Mouse (Mus musculus): ENCODE measurements at regions not wholly inside any gene's neighbourhood (a gene's known extent, or its start where the extent isn't known, plus 50 kb on each side); places are given as distances from the start of the nearest gene placed in this dataset.
A peak's percentile ranks its signal among the peaks of the same experiment; 100 is the strongest.

DNA sequence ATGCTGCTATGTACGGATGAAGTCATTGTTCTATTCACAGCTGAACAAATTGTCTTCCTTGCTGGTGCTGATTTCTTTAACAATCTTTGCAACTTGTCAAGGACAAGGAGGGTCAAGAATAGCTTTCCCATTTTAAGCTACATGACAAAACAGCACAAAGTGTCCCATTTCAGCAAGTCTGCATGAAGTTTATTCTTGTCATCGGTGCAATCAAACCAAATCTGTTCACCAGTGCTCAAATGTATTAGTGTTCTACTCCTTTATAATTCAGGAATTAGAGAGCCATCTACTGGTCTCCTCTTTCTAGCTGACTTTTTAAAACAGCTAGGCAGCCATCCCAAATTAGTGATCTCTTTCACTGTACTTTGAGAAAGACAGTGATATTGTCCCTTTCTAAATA lies 1040.8 kb downstream of the Galc start:
- DNase-seq, result no peak

GRCm38 (mm10) chr12:97217608-97218007 lies 1041.7 kb downstream of the Galc start:
- DNase-seq, result no peak

DNA sequence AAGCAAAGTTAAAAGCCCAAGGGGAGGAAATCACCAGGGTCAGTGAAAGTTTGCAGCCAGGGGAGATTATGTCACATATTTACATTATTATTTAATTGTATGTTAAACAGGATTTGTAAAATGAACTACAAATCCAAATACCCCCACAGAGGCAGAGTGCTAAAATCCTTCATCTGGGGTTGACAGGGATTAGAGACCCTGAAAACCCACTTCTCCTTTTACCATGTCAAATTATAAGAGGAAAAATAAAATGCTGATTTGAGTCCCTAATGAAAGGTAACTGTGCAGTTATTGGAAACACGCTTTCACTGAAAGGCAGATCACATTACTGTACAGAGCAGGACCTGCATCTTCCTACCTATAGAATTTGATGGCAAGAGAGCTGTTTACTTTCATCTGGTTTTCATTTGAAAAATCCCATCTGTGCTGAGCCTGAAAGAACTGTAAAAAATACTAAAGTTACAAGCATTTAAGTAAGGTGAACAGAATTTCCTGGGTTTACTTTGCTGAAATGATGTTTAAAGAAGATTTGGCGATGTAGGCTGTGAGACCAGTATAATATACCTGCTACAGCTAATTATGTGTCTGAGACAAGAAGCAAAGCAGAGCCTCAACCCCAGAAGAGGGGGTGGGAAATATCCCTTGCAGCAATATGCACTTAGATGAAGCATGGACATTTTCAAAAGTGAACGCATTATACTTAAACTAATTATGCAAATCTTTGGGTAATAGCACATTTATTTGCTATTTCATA lies 1055.4 kb downstream of the Galc start:
- no peak for DNase-seq

DNA sequence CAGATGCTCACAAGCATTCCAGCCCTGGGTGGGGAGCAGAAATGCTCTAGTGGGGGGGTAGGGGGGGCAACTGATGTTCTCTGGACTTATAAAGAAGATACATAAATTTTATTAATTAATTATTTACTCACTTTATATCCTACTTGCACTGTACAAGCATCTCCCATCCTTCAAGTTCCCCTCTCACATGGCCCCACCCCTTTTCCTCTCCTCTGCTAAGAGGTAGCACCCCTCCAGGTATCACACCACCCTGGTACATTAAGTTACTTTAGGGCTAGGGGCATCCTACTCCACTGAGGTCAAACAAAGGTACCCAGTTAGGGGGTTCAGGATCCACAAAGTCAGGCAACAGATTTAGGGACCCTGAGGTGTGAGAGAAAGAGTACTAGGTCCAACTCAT lies 1097.4 kb downstream of the Galc start:
- DNase-seq, result no peak

DNA sequence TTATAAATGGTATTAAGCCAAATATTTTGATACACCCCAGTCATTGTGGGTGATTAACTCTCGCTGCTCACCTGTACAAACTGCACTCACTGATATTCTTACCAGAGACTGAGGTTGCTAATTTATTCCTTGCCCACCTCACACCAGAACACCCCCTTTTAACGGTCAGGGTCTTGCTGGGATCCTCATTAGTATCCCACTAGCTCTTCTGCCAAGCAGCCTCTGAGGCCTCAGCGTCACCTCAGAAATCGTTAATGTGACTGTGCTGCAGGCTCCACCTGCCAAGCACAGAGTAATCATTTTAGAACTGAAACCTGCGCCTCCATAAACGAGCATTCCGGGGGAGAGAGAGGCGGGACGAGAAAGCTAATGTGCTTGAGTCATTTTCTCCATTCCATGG lies 1097.8 kb downstream of the Galc start:
- DNase-seq, result no peak

- no peak for DNase-seq
Observed at GRCm38 (mm10) chr12:97158332-97158731, 1100.9 kb downstream of the Galc start.

GRCm38 (mm10) chr12:97157748-97158147 lies 1101.5 kb downstream of the Galc start:
- DNase-seq, result no peak

- peak; percentile 2 for DNase-seq
Observed at GRCm38 (mm10) chr12:97156499-97157110, 1102.7 kb downstream of the Galc start.

DNA sequence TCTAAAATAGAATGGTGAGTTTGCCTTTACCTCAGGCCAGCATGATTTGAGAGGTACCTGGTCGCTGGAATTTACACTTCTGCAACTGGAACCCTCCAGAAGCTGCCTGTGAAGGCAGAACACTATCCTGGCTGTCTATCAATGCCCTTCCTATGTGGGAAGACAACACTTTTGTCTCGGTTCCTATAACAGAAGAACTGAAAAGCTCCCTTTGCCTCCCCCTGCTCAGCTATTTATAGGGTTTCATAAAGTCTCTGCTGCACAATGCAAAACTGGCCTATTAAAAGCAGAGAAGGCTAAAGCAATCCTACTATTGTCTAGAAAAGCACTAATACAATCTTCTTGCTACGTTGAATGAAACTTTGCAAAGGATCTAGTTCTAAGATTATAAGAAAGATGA lies 1116.5 kb downstream of the Galc start:
- no peak for DNase-seq

DNA sequence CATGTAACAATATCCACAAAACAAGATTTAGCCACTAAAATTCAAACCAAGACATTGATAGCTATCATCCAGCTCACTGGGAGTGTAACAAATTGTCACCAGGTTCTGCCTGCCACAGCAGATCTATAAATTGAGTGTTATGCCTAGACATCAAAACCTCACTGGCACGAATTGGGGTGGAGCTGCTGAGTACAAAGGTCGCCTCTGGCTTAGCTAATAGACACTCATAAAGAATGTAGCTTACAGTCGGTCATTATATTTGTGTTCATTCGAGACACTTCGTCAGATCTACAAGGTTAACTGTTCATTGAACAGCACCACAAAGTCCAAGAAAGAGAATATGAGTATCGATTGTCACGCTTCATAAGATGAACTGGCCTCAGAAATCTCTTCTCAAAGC lies 1121.3 kb downstream of the Galc start:
- DNase-seq, result no peak

- peak; percentile 29 for DNase-seq
Observed at GRCm38 (mm10) chr12:97130276-97130675, 1129.0 kb downstream of the Galc start.

- DNase-seq, result no peak
Observed at GRCm38 (mm10) chr12:97090577-97091214, 1168.6 kb downstream of the Galc start.

- peak; percentile 5 for DNase-seq
Observed at GRCm38 (mm10) chr12:97061352-97061895, 1197.8 kb downstream of the Galc start.

DNA sequence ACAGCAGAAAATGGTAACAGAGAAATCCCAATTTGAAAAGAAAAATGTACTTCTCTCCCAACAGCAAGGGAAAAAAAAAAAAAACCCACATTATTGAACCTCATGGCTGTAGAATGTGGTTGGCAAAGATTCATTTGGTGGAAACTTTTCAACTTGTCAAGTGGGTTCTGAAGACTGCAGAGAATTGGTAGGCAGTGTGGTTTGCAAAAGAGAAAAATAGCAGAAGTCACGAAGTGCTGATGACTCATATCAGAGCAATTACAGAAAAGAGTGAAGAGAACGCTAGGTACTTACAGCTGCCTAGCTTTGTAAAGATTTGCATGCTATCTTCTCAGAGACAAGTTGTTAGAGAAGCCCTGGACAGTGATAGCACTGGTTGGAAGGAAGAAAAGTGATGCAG lies 1211.6 kb downstream of the Galc start:
- no peak for DNase-seq
